In the genomic region with DNA sequence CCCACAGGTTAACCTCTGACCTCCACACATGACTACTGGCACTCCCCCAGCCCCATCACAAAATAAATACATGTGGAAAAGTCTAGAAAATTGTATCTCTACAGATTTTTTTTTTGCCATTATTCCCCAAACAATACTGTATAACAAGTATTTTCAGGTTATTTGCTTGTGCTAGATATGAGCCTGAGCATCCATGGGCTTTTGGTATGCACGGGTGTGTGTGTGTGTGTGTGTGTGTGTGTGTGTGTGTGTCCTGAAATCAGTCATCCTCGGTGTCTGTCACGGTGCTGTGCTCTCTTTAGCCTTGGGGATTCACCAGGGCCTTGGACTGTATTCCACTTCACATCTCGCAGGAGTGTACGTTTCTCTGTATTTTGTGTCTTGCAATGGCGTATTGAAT, we compare ENCODE assay signal across 23 mouse cellular contexts. TPM values are rescaled to one million over a fixed set of nuclear protein-coding genes. Genes with fewer than 3 reads are reported as not detected.
A peak's percentile ranks its signal among the peaks of the same experiment; 100 is the strongest.
DNase-seq lines count a peak whose midpoint lies in the region; ATAC-seq and TF ChIP-seq lines count a peak whose summit lies in the region.
"Had no signal": no experiment of that assay in that cellular context is flagged by ENCODE, and none has a peak within 500 bp of the region (broad histone marks: within the 10 kb centered on the region; RNA-seq: fewer than 3 reads in every experiment).

No protein-coding gene starts in this region.

- TF ChIP-seq CTCF in CH12.LX (conservative IDR thresholded peaks at IDR 0.05 in 1 of 2, IDR thresholded peaks at IDR 0.05 in 1 of 2; ENCODE audit: low read depth in 2 of 2, low read length in 2 of 2) = no peak

- in situ Hi-C loops in CH12.LX (cut with MboI; ENCODE audit: low pct_ligation_motif_present, low pct_unique_long_range_greater_than_20kb, low sequenced_read_pairs) = no loop called here

- no peaks in the 10 kb centered on the region for H3K36me3 ChIP-seq in heart, embryonic 12.5 days
- no peaks in the 10 kb centered on the region for H3K36me3 ChIP-seq in CH12.LX (replicated peaks in 1 of 2; ENCODE audit: control insufficient read depth in 1 of 2, insufficient read depth in 1 of 2, low read length in 1 of 2)
- H3K36me3 ChIP-seq: embryonic facial prominence, embryonic 13.5 days; embryonic facial prominence, embryonic 15.5 days; forebrain, embryonic 10.5 days; forebrain, embryonic 12.5 days had no signal

- no peak overlapping the region for H3K27ac ChIP-seq in heart, embryonic 12.5 days (ENCODE audit: poor library complexity, severe bottlenecking)
- no peak overlapping the region for H3K27ac ChIP-seq in CH12.LX (ENCODE audit: insufficient read depth, low read depth)
- H3K27ac ChIP-seq: embryonic facial prominence, embryonic 13.5 days; embryonic facial prominence, embryonic 15.5 days; forebrain, embryonic 10.5 days; forebrain, embryonic 12.5 days had no signal

- H3K9ac ChIP-seq in heart, embryonic 12.5 days = no peak overlapping the region
- H3K9ac ChIP-seq in CH12.LX (ENCODE audit: insufficient read depth, low read depth) = no peak overlapping the region
- H3K9ac ChIP-seq: embryonic facial prominence, embryonic 13.5 days; embryonic facial prominence, embryonic 15.5 days; forebrain, embryonic 12.5 days had no signal

- TF ChIP-seq POLR2A in CH12.LX (IDR thresholded peaks at IDR 0.05; ENCODE audit: low read depth, low read length) = no peak

- no peak overlapping the region for H3K4me3 ChIP-seq in heart, embryonic 12.5 days
- no peak overlapping the region for H3K4me3 ChIP-seq in CH12.LX (replicated peaks in 1 of 3; ENCODE audit: low read depth in 2 of 3, low read length in 2 of 3, poor library complexity in 1 of 3)
- H3K4me3 ChIP-seq: embryonic facial prominence, embryonic 13.5 days; embryonic facial prominence, embryonic 15.5 days; erythroblast, embryonic 14.5 days; forebrain, embryonic 10.5 days; forebrain, embryonic 12.5 days had no signal

- H3K9me3 ChIP-seq in heart, embryonic 12.5 days (replicated peaks) = no peaks in the 10 kb centered on the region
- H3K9me3 ChIP-seq in CH12.LX (replicated peaks; ENCODE audit: low read length) = no peaks in the 10 kb centered on the region
- H3K9me3 ChIP-seq: embryonic facial prominence, embryonic 13.5 days; embryonic facial prominence, embryonic 15.5 days; forebrain, embryonic 10.5 days; forebrain, embryonic 12.5 days had no signal

- no peak for TF ChIP-seq RAD21 in CH12.LX (IDR thresholded peaks at IDR 0.05; ENCODE audit: low read depth, low read length)

- peak; percentile 57; the same call in 1 of the 2 replicates for TF ChIP-seq EP300 in CH12.LX (IDR thresholded peaks at IDR 0.05; ENCODE audit: low read length)

- H3K4me1 ChIP-seq in heart, embryonic 12.5 days (replicated peaks) = peaks cover 4% of the 10 kb centered on the region
- H3K4me1 ChIP-seq in CH12.LX (ENCODE audit: control insufficient read depth in 1 of 2, insufficient read depth in 2 of 2) = peaks cover 3 to 29% of the 10 kb centered on the region in 2 experiments

- H3K27me3 ChIP-seq in heart, embryonic 12.5 days (replicated peaks) = no peaks in the 10 kb centered on the region
- peaks cover 2% of the 10 kb centered on the region for H3K27me3 ChIP-seq in CH12.LX (replicated peaks)
- H3K27me3 ChIP-seq: embryonic facial prominence, embryonic 13.5 days; embryonic facial prominence, embryonic 15.5 days; forebrain, embryonic 12.5 days had no signal

- 85% methylated on average over 6 of the region's 6 CpGs for WGBS in heart, embryonic 12.5 days

- ATAC-seq in heart, embryonic 12.5 days (ENCODE audit: insufficient number of reproducible peaks, low FRiP score) = no peak
- ATAC-seq: CD4-positive, CD25-positive, alpha-beta regulatory T cell, adult 4 months; forebrain, embryonic 14.5 days; forebrain, embryonic 16.5 days had no signal

- dilution Hi-C loops in CH12.LX (cut with MboI; ENCODE audit: extremely low pct_ligation_motif_present, extremely low pct_unique_long_range_greater_than_20kb, low sequenced_read_pairs) = no loop called here

- H3K79me2 ChIP-seq in CH12.LX (replicated peaks; ENCODE audit: control insufficient read depth, extremely low read depth, insufficient read depth, poor library complexity, severe bottlenecking) = peaks cover 1% of the 10 kb centered on the region; the same call in 1 of the 2 replicates

- no peak overlapping the region for H3K4me2 ChIP-seq in heart, embryonic 12.5 days
- H3K4me2 ChIP-seq in CH12.LX (ENCODE audit: insufficient read depth, low read depth, poor library complexity, severe bottlenecking) = no peak overlapping the region
- H3K4me2 ChIP-seq: embryonic facial prominence, embryonic 13.5 days; embryonic facial prominence, embryonic 15.5 days; forebrain, embryonic 12.5 days had no signal

- DNase-seq in heart, adult 11 months = peak; percentile 64
- DNase-seq in A20 (ENCODE audit: low read depth, low spot score) (peak; percentile 55), CH12.LX (ENCODE audit: extremely low read depth) (peak; percentile 44)
- DNase-seq in spleen, adult 18-20 months = no peak
- DNase-seq: adrenal gland, adult 2 months; adrenal gland, postnatal 25 days; B cell, adult 2 months; cerebellum, adult 11 months; cerebellum, adult 18-20 months; cerebellum, adult 8-10 months; cerebellum, adult 9-11 months; cerebellum, postnatal 14 days; cerebellum, postnatal 36 days; embryo, embryonic 11 days had no signal

TF ChIP-seq in CH12.LX, 34 proteins besides CTCF, POLR2A, EP300 and RAD21:
- peak; percentile 93 for TF ChIP-seq IRF4 (IDR thresholded peaks at IDR 0.05; ENCODE audit: low read depth, low read length)
- TF ChIP-seq JUN (IDR thresholded peaks at IDR 0.05; ENCODE audit: insufficient read depth, low read depth, low read length) = no peak
- TF ChIP-seq RCOR1 (conservative IDR thresholded peaks at IDR 0.05; ENCODE audit: low read depth, low read length) = no peak
- peak; percentile 42; the same call in 1 of the 2 replicates for TF ChIP-seq JUND (conservative IDR thresholded peaks at IDR 0.05; ENCODE audit: low read depth, low read length)
- peak; percentile 77 for TF ChIP-seq BHLHE40 (IDR thresholded peaks at IDR 0.05; ENCODE audit: low read depth, low read length)

RNA-seq across cellular contexts. Expression of a gene that starts 3.4 kb away (rescaled TPM):
- 3.9 and 4.9 TPM in 2 replicates for polyA plus RNA-seq in heart, embryonic 12.5 days (2016; fragmentation: Nextera tagmentation; extraction: Ambion mirVana)
- total RNA-seq in CH12.LX (2012; rRNA removed) = 10.9 and 16.5 TPM in 2 replicates
- 5.3 and 7.1 TPM in 2 replicates for total RNA-seq in CH12.LX (2014; rRNA removed)
- polyA plus RNA-seq in CH12.LX (2012; ENCODE audit: insufficient read length, low read depth) = 13.6 and 15.4 TPM in 2 replicates

RNA-seq across cellular contexts. Expression of a gene that starts 34.3 kb away (rescaled TPM):
- polyA plus RNA-seq in heart, embryonic 12.5 days (2016; fragmentation: Nextera tagmentation; extraction: Ambion mirVana) = 12.8 and 15.3 TPM in 2 replicates
- total RNA-seq in CH12.LX (2012; rRNA removed) (18.3 and 18.6 TPM in 2 replicates), CH12.LX (2014; rRNA removed) (17.9 and 18.2 TPM in 2 replicates)
- 18.7 and 18.8 TPM in 2 replicates for polyA plus RNA-seq in CH12.LX (2012; ENCODE audit: insufficient read length, low read depth)

Comparison
In these comparisons a context has a peak if more than half of its experiments do, and no peak if none do; other contexts are left out.
1. DNase-seq: peak in heart, adult 11 months (single experiment), A20 (single experiment) and CH12.LX (single experiment); none in spleen, adult 18-20 months (0 of 2).